Mouse (Mus musculus): Measurements from ENCODE around the gene Chd2.

DNA sequence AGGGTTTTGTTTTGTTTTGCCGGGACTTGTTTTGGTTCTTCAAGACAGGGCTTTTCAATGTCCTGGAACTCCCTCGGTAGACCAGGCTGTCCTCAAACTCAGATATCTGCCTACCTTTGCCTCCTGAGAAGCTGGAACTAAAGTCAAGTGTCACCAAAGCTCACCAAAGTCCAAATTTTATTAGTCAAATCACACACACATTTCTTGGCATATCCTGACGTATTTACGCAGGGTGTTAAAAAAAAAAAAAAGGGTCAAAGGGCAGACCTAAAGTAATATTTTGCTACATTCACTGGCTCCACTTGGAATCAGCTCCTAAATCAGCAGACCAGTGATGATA is 5.8 kb downstream of the Chd2 start:
- TF ChIP-seq CHD2 (IDR thresholded peaks at IDR 0.05; ENCODE audit: low read depth, low read length), result no peak
- no peak for TF ChIP-seq HCFC1 (IDR thresholded peaks at IDR 0.05; ENCODE audit: borderline replicate concordance, insufficient read depth, low read length)
